Mouse (Mus musculus) B cell, adult 2 months (primary cell): ENCODE measurements around the gene Hist2h2bb.
"Not testable (repeated sequence)": the region's sequence is repeated elsewhere in the genome, so short reads cannot be mapped to it uniquely, and the experiment has no call there.

Experiments
- DNase-seq, 2 experiments: peaks; one replicate each; pipeline ENCODE4 v3.0.0; 2022

Hist2h2bb gene

GRCm38 (mm10) chr3:96263558-96264403 is 5.8 kb upstream of the Hist2h2bb start:
- DNase-seq: peak; percentile 66 to 70

GRCm38 (mm10) chr3:96264404-96264949 is 5.1 kb upstream of the Hist2h2bb start:
- no peak for DNase-seq

DNA sequence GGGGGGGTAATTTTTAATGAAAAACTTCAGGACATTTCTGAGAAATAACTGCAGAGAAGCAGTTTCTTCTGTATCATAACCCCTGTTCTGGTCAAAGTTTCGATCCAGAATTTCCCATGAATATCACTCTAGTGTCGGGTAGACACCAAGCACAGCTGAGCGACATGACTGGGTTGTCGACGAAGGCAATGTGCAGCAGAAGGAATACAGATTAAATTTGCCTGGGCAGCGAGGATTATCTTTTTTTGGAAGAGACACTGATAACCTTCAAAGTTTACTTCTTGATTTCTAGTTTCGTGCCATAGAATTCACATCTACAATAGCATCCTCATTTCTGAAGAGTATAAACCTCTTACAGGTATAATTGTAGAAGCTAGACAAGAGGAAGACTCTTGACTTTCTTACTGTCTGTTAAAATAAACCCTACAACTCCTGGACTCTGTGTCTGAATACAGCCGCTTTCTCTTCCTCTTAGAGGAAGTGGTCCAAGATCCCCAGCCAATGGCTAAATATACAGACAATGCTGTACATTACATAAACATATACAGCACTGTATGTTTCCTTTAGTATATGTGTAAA is 3.3 kb upstream of the Hist2h2bb start:
- no peak for DNase-seq

DNA sequence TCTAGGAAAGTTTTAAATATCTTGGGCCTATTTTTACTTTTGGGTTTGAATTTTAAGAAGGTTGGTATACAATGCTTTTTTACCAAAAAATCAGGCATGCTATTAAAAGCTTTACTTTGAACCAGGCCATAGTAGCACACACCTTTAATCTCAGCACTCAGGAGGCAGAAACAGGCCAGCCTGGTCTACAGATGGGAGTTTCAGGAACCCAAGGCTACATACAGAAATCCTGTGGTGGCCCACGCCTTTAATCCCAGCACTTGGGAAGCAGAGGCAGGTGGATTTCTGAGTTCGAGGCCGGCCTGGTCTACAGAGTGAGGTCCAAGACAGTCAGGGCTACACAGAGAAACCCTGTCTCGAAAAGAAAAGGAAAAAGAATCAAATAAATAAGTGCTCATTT is 2.0 kb upstream of the Hist2h2bb start:
- DNase-seq: no peak

DNA sequence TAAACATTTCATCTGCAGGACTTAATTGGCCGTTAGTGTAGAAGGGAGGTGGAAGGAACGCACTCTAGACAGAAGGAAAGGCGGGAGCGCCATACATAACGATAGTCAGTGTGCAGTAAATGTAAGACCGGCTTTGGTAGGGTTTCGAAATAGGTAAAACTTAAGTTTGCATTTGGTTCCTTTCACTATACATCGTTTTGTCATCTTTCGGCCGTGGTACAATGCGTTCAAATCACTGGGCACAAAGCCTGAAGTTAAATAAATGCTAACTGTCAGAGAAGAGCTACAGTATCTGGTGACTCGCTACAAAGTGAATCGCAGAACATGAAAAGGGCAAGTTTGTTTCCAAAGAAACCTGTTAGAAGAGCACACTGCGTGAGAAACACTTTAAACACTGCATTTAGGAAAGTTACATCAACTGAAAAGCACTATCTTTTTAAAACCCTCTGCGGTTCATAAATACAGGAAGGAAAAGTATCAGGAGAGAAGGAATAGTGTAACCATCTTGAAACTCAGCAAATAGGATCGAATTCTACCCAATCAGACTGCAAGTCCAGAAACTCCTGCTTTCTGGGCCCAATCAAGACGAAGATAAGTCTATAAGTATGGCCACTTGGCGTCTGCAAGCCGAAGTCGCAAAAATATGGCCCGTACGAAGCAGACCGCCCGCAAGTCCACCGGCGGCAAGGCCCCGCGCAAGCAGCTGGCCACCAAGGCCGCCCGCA is 1.3 kb upstream of the Hist2h2bb start, which contains the start of gene Hist2h3b:
TSS of gene Hist2h3b (plus strand) at position 604 of the 725 bp plus-strand sequence.
- peak; percentile 75 to 79 for DNase-seq

GRCm38 (mm10) chr3:96268776-96269378 is 675 bp upstream of the Hist2h2bb start:
- DNase-seq: peak; percentile 51 to 59

- peak; percentile 37 to 43 for DNase-seq
Observed at GRCm38 (mm10) chr3:96273591-96274465, 4.3 kb downstream of the Hist2h2bb start.

- DNase-seq: peak; percentile 76 to 80
Observed at GRCm38 (mm10) chr3:96277428-96277799, 7.9 kb downstream of the Hist2h2bb start.

DNA sequence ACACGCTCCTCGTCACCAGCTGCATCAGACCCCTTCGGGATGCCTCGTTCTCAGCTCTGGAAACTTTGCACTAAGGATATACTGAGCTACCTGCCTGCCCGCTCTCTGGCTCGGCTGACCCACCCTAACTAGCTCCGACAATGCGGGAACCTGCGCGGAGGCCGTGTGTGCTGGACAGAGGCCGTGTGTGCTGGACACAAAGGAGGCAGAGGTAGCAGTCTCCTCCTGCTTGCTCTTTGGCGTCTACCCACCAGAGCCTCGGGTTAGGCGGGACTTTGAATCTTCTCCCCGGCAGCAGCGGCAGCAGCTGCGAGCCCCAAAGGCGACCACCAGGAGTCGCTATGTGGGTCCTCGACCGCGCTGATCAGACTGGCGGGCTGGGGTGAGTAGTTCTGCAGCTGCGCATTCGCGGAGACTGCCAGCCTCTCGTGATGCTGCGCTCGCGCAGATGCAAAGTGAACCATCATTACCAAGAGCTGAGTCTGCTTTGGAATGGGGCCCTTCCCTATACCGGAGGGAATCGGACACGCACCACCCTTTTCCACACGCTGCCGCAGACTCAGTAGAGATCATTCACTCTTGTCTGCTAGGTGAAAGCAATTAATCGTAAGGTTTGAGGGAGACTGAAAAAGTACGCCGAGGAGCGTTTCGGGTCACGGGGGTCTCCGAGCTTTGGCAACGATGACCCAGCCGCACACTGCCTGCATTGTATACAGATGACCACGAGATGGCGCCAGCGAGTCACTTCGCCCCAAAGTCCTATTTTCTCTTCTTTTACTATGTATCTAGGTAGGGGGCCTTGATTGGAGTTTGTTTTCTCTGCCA is 8.5 kb downstream of the Hist2h2bb start:
- DNase-seq: peak; percentile 94 to 95

DNA sequence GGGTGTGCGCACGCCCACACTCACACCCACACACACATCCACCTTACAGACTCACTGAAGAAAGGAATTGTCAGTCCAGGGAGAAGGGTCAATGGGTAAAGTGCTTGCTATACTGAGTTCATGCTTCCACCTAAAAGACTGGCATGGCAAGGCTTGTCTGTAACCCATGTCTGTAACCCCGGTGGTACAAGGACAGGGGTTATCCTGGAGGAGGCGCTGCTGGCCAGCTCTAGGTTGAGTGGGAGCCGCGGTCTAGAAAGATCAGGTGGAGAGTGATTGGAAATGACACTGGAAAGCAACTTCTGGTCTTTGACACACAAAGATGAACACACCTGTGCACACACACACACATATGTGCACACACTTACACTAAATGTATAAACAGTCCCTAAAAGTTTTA is 11.1 kb downstream of the Hist2h2bb start:
- no peak for DNase-seq

GRCm38 (mm10) chr3:96284457-96284856 is 14.9 kb downstream of the Hist2h2bb start:
- peak in 1 of 2 experiments; percentile 29 for DNase-seq

DNA sequence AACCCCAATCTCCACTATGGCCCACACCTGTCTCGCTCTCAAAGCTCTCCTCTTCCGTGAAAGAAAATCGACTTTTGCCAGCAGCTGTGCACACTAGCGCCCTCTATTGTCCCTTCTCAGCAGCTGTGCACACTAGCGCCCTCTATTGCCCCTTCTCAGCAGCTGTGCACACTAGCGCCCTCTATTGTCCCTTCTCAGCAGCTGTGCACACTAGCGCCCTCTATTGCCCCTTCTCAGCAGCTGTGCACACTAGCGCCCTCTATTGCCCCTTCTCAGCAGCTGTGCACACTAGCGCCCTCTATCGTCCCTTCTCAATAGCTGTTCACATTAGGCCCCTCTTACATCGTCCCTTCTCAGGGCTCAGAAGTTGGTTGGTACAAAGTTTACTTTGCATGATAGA is 17.8 kb downstream of the Hist2h2bb start:
- DNase-seq: peak; percentile 45 to 54

DNA sequence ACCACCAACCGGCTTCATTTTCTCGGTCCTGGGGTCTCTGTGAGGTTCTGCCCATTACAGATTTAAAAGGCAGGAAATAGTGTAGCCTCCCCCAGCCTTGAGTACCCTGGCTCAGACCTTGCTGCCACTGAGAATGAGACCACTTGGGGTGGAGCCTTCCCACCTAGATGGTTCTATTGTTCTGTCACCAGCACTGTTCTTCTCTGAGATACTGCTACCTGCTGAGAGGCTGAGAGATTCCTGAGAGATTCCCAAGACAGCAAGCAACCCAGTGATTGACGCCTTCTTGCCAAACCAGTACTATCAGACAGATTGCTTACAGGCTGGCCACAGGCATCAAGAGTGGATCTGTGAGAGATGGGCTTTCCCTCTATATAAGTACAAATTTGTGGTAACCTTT is 19.6 kb downstream of the Hist2h2bb start:
- DNase-seq: no peak

- DNase-seq: not testable (repeated sequence)
Observed at GRCm38 (mm10) chr3:96290727-96291126, 21.2 kb downstream of the Hist2h2bb start.

DNA sequence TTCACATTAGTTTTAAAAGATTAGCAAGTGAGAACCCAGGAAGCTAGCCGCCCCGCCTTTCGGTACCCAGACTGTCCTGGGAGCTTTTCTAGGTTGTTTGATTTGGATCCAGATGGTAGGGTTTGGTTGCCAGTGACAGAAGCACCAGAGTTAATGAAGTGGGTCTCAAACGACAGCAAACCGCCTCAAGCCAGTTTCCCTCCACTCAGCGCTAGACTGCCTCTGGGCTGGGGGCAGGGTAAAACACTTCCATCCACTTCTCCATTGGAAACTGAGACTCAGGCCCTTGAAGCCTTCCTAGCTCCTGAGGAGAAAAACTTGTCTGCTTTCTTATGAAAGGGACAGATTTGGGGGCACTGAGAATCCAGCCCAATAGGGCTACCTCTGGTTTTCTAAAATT is 23.1 kb downstream of the Hist2h2bb start:
- no peak for DNase-seq

- no peak for DNase-seq
Observed at GRCm38 (mm10) chr3:96293368-96293767, 23.8 kb downstream of the Hist2h2bb start.

DNA sequence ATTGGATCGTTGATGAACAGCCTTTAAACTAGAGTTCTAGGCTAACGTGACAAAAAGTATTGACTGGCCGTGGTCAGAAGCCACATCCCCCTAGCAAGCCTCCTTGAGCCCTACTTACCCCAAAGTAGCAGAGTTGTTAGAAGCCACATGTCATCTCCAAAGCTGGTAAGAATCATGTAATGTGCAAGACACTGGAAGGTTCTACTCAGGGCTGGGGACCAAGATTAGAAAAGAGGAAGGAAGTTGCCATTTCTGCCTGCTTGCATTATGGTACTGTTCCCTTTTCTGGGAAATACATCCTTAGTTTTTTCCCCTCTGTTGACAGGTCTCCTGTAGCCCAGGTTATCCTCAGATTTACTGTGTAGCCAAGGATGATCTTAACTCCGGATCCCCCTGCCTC is 24.2 kb downstream of the Hist2h2bb start, which contains the start of gene Fcgr1:
TSS of gene Fcgr1 (minus strand) at position 183 of the 400 bp plus-strand sequence.
- no peak for DNase-seq

GRCm38 (mm10) chr3:96298360-96298759 is 28.8 kb downstream of the Hist2h2bb start:
- DNase-seq: no peak

DNA sequence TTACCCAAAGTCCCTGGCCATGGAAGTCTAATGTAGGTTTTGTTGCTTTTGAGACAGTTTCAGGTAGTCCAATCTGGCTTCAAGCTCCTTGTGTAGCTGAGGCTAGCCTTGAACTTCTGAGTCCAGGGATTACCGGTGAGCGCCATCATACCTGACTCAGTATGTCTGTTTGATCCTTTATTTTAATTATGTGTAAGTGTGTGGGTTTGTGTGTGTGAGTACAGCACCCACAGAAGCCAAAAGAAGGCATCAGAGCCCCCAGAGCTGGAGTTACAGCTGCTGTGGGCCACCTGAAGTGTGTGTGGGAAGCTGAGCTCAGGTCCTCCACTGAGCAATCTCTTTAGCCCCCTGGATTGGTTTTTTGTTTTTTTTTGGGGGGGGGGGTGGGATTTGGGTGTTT is 30.0 kb downstream of the Hist2h2bb start:
- DNase-seq: no peak

- DNase-seq: peak; percentile 28 to 29
Observed at GRCm38 (mm10) chr3:96300706-96301529, 31.4 kb downstream of the Hist2h2bb start.
